Mouse (Mus musculus) lung, embryonic 16.5 days (tissue): ENCODE results near the gene Cacna1e. TPM values are rescaled to one million over a fixed set of nuclear protein-coding genes. Genes with fewer than 3 reads are reported as not detected.

Experiments used
- ATAC-seq: fragments of 200-750 bp; cut with Nextera tagmentation; 2 replicates; pipeline ENCODE4 v1.8.0; 2017; ENCODE audit warnings: low read depth, mild to moderate bottlenecking, moderate library complexity
- H3K27ac ChIP-seq: fragments of 300-500 bp; sonication (generic); 2 replicates; pipeline ENCODE4 v1.5.1; 2014; ENCODE audit warnings: mild to moderate bottlenecking, control low read depth, low read length
- H3K27me3 ChIP-seq: fragments of 300-500 bp; sonication (generic); 2 replicates; pipeline ENCODE4 v1.6.1; 2014; ENCODE audit warnings: low read depth, low read length, mixed read lengths; ENCODE audit not compliant: control insufficient read depth, insufficient read depth
- H3K36me3 ChIP-seq: fragments of 300-500 bp; sonication (generic); 2 replicates; pipeline ENCODE4 v1.6.1; 2014; ENCODE audit warnings: low read length; ENCODE audit not compliant: control insufficient read depth, insufficient read depth
- H3K4me1 ChIP-seq: fragments of 300-500 bp; sonication (generic); replicated peaks from 2 replicates; pipeline ENCODE4 v1.6.1; 2014; ENCODE audit warnings: low read length, mixed read lengths; ENCODE audit not compliant: control insufficient read depth, insufficient read depth
- H3K4me2 ChIP-seq: fragments of 300-500 bp; sonication (generic); 2 replicates; pipeline ENCODE4 v1.6.1; 2014; ENCODE audit warnings: low read depth, low read length, control low read depth
- H3K4me3 ChIP-seq: fragments of 300-500 bp; sonication (generic); 2 replicates; pipeline ENCODE4 v1.5.1; 2014; ENCODE audit warnings: mild to moderate bottlenecking, low read length, control low read depth
- H3K9ac ChIP-seq: fragments of 300-500 bp; sonication (generic); 2 replicates; pipeline ENCODE4 v1.6.1; 2014; ENCODE audit warnings: low read length, control low read depth
- H3K9me3 ChIP-seq: fragments of 300-500 bp; sonication (generic); 2 replicates; pipeline ENCODE4 v1.6.1; 2016; ENCODE audit warnings: low read length; ENCODE audit not compliant: control insufficient read depth
- WGBS: fragments of 180-500 bp; shearing (Covaris S2); extraction: QIAGEN DNeasy Blood & Tissue Kit; methylation state at CpG from one replicate; pipeline ENCODE4 v1.1.7; 2014; 5-methylcytosine and 5-hydroxymethylcytosine counted together
- polyA plus RNA-seq: library from polyadenylated mRNA; unstranded; fragments of >200 nt; fragmentation: Nextera tagmentation; extraction: Ambion mirVana; gene quantifications from 2 replicates; pipeline ENCODE4 v1.2.1, GENCODE M21; 2015

Cacna1e gene
- polyA plus RNA-seq, 1 experiment from 2014 or later = 0.19 TPM

- 65% methylated on average over 2 of the region's 2 CpGs for WGBS
- no peak overlapping the region for H3K9ac ChIP-seq
Measured at GRCm38 (mm10) chr1:154843427-154843826, 40.9 kb downstream of the Cacna1e start.

GRCm38 (mm10) chr1:154842336-154842735, 42.0 kb downstream of the Cacna1e start:
- ATAC-seq = no peak
- no peaks in the 10 kb centered on the region for H3K9me3 ChIP-seq
- no peaks in the 10 kb centered on the region for H3K27me3 ChIP-seq
- 66% methylated on average over 5 of the region's 5 CpGs for WGBS
- H3K4me2 ChIP-seq = no peak overlapping the region
- no peaks in the 10 kb centered on the region for H3K36me3 ChIP-seq
- no peak overlapping the region for H3K9ac ChIP-seq
- no peak overlapping the region for H3K27ac ChIP-seq
- H3K4me1 ChIP-seq = no peaks in the 10 kb centered on the region
- H3K4me3 ChIP-seq = no peak overlapping the region

More at GRCm38 (mm10) chr1:154843427-154843826, 40.9 kb downstream of the Cacna1e start:
- no peak overlapping the region for H3K4me2 ChIP-seq
- H3K27me3 ChIP-seq = no peaks in the 10 kb centered on the region
- H3K4me3 ChIP-seq = no peak overlapping the region
- ATAC-seq = no peak
- H3K27ac ChIP-seq = no peak overlapping the region
- no peaks in the 10 kb centered on the region for H3K4me1 ChIP-seq
- no peaks in the 10 kb centered on the region for H3K36me3 ChIP-seq
- no peaks in the 10 kb centered on the region for H3K9me3 ChIP-seq

GRCm38 (mm10) chr1:154841057-154841630, 43.2 kb downstream of the Cacna1e start:
- no peak overlapping the region for H3K9ac ChIP-seq
- no peaks in the 10 kb centered on the region for H3K9me3 ChIP-seq
- no peaks in the 10 kb centered on the region for H3K36me3 ChIP-seq
- no peak overlapping the region for H3K27ac ChIP-seq
- no peak overlapping the region for H3K4me3 ChIP-seq
- WGBS = 49% methylated on average over 6 of the region's 6 CpGs
- no peaks in the 10 kb centered on the region for H3K27me3 ChIP-seq
- no peak for ATAC-seq
- H3K4me1 ChIP-seq = no peaks in the 10 kb centered on the region
- no peak overlapping the region for H3K4me2 ChIP-seq

GRCm38 (mm10) chr1:154839272-154839671, 45.0 kb downstream of the Cacna1e start:
- Histone ChIP-seq H3K27me3 (no peaks in the 10 kb centered on the region), H3K4me3 (no peak overlapping the region), H3K9ac (no peak overlapping the region), H3K9me3 (no peaks in the 10 kb centered on the region), H3K36me3 (no peaks in the 10 kb centered on the region), H3K4me1 (no peaks in the 10 kb centered on the region), H3K4me2 (no peak overlapping the region), H3K27ac (no peak overlapping the region)
- WGBS = 84% methylated on average over 4 of the region's 4 CpGs
- ATAC-seq = no peak

GRCm38 (mm10) chr1:154836473-154836872, 47.8 kb downstream of the Cacna1e start:
- ATAC-seq = no peak
- no peak overlapping the region for H3K27ac ChIP-seq
- H3K9me3 ChIP-seq = no peaks in the 10 kb centered on the region
- no peak overlapping the region for H3K4me3 ChIP-seq
- no peaks in the 10 kb centered on the region for H3K4me1 ChIP-seq
- no peaks in the 10 kb centered on the region for H3K36me3 ChIP-seq
- no peak overlapping the region for H3K4me2 ChIP-seq
- no peaks in the 10 kb centered on the region for H3K27me3 ChIP-seq
- H3K9ac ChIP-seq = no peak overlapping the region
- WGBS = 84% methylated on average over 5 of the region's 5 CpGs

DNA sequence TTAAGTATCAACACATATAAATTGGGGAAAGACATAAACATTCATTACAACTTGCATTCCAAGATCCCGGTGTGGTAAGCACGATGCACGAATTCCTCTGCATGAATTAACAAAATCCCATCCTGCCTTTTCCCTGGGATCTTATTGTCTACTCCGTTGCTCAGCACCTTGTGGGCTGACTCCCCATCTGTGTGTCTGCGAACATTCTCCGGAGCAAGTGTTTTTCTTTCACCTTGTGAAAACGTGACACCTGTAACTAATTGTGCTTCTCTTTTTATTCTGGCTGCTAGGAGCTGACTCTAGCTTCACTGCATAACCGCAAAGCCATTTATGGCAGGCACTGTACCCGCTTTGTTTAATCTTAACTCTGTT, 52.1 kb downstream of the Cacna1e start:
- Histone ChIP-seq H3K27ac (no peak overlapping the region), H3K4me3 (no peak overlapping the region), H3K27me3 (no peaks in the 10 kb centered on the region), H3K36me3 (no peaks in the 10 kb centered on the region), H3K9ac (no peak overlapping the region), H3K4me1 (no peaks in the 10 kb centered on the region), H3K9me3 (no peaks in the 10 kb centered on the region), H3K4me2 (no peak overlapping the region)
- 84% methylated on average over 9 of the region's 9 CpGs for WGBS
- no peak for ATAC-seq

GRCm38 (mm10) chr1:154831269-154832167, 52.8 kb downstream of the Cacna1e start:
- Histone ChIP-seq H3K4me3 (no peak overlapping the region), H3K36me3 (no peaks in the 10 kb centered on the region), H3K27ac (no peak overlapping the region), H3K27me3 (no peaks in the 10 kb centered on the region), H3K9ac (no peak overlapping the region), H3K9me3 (no peaks in the 10 kb centered on the region), H3K4me1 (no peaks in the 10 kb centered on the region), H3K4me2 (no peak overlapping the region)
- no peak for ATAC-seq
- 81% methylated on average over 10 of the region's 10 CpGs for WGBS

GRCm38 (mm10) chr1:154830051-154830450, 54.2 kb downstream of the Cacna1e start:
- Histone ChIP-seq H3K4me2 (no peak overlapping the region), H3K27ac (no peak overlapping the region), H3K4me3 (no peak overlapping the region), H3K9ac (no peak overlapping the region), H3K36me3 (no peaks in the 10 kb centered on the region), H3K27me3 (no peaks in the 10 kb centered on the region), H3K4me1 (no peaks in the 10 kb centered on the region), H3K9me3 (no peaks in the 10 kb centered on the region)
- 81% methylated on average over 6 of the region's 6 CpGs for WGBS
- no peak for ATAC-seq

- 51% methylated on average over 3 of the region's 3 CpGs for WGBS
- Histone ChIP-seq H3K4me3 (no peak overlapping the region), H3K4me1 (no peaks in the 10 kb centered on the region), H3K27me3 (no peaks in the 10 kb centered on the region), H3K4me2 (no peak overlapping the region), H3K36me3 (no peaks in the 10 kb centered on the region), H3K27ac (no peak overlapping the region), H3K9ac (no peak overlapping the region), H3K9me3 (no peaks in the 10 kb centered on the region)
- no peak for ATAC-seq
Measured at GRCm38 (mm10) chr1:154823098-154823497, 61.2 kb downstream of the Cacna1e start.
